Mouse (Mus musculus) CD4-positive helper T cell, adult 2 months (primary cell): ENCODE measurements around the gene Nmt1.

ENCODE experiments used
- DNase-seq: peaks from one replicate; pipeline ENCODE4 v3.0.0-alpha.2; 2012; ENCODE audit warnings: low read depth, missing footprints, low spot score

Gene Nmt1

GRCm38 (mm10) chr11:103028176-103028891 lies at the start of gene Nmt1, which contains the start of gene Dcakd:
TSS of gene Nmt1 (plus strand) at chr11:103028190.
TSS of gene Dcakd (minus strand) at chr11:103028333.
- DNase-seq, result peak; percentile 98

- no peak for DNase-seq
Observed at GRCm38 (mm10) chr11:102981151-102981890, 46.7 kb upstream of the Nmt1 start.

- DNase-seq, result no peak
Observed at GRCm38 (mm10) chr11:102984086-102984485, 43.9 kb upstream of the Nmt1 start.

GRCm38 (mm10) chr11:102984615-102985014 lies 43.4 kb upstream of the Nmt1 start:
- DNase-seq, result no peak

GRCm38 (mm10) chr11:102985160-102985559 lies 42.8 kb upstream of the Nmt1 start:
- DNase-seq, result no peak

- DNase-seq, result no peak
Observed at GRCm38 (mm10) chr11:102989641-102990151, 38.3 kb upstream of the Nmt1 start.

- DNase-seq, result peak; percentile 19
Observed at GRCm38 (mm10) chr11:102990152-102990663, 37.8 kb upstream of the Nmt1 start.

- DNase-seq, result no peak
Observed at GRCm38 (mm10) chr11:102991681-102992080, 36.3 kb upstream of the Nmt1 start.

- peak; percentile 65 for DNase-seq
Observed at GRCm38 (mm10) chr11:102992940-102993339, 35.0 kb upstream of the Nmt1 start.

- DNase-seq, result no peak
Observed at GRCm38 (mm10) chr11:102993420-102994029, 34.5 kb upstream of the Nmt1 start.

- no peak for DNase-seq
Observed at GRCm38 (mm10) chr11:102994952-102995351, 33.0 kb upstream of the Nmt1 start.

- DNase-seq, result no peak
Observed at GRCm38 (mm10) chr11:102996385-102996784, 31.6 kb upstream of the Nmt1 start.

- no peak for DNase-seq
Observed at GRCm38 (mm10) chr11:102996991-102997770, 30.8 kb upstream of the Nmt1 start.

- DNase-seq, result no peak
Observed at GRCm38 (mm10) chr11:102998254-102998576, 29.8 kb upstream of the Nmt1 start.

GRCm38 (mm10) chr11:102998577-102999316 lies 29.2 kb upstream of the Nmt1 start:
- DNase-seq, result no peak

- no peak for DNase-seq
Observed at GRCm38 (mm10) chr11:102999317-102999970, 28.5 kb upstream of the Nmt1 start.

GRCm38 (mm10) chr11:103000111-103000510 lies 27.9 kb upstream of the Nmt1 start:
- no peak for DNase-seq

GRCm38 (mm10) chr11:103001063-103001462 lies 26.9 kb upstream of the Nmt1 start:
- no peak for DNase-seq

GRCm38 (mm10) chr11:103003210-103003609 lies 24.8 kb upstream of the Nmt1 start:
- DNase-seq, result no peak

- no peak for DNase-seq
Observed at GRCm38 (mm10) chr11:103004852-103005251, 23.1 kb upstream of the Nmt1 start.
